Mouse (Mus musculus): Measurements from ENCODE around the gene Spaca4.

- TF ChIP-seq CTCF (conservative IDR thresholded peaks at IDR 0.05 in 1 of 2, IDR thresholded peaks at IDR 0.05 in 1 of 2; ENCODE audit: low read depth in 2 of 2, low read length in 2 of 2) = no peak
- no peak for TF ChIP-seq SMC3 (IDR thresholded peaks at IDR 0.05; ENCODE audit: low read depth, low read length)
Observed at GRCm38 (mm10) chr7:45748110-45748509, 22.5 kb upstream of the Spaca4 start.

All from CH12.LX (cell line).